Mouse (Mus musculus) neural tube, embryonic 11.5 days (tissue): ENCODE results near the gene Zdhhc4. TPM values are rescaled to one million over a fixed set of nuclear protein-coding genes. Genes with fewer than 3 reads are reported as not detected.

Source experiments
- ATAC-seq: fragments of 200-750 bp; cut with Nextera tagmentation; 2 replicates; pipeline ENCODE4 v1.8.0; 2017; ENCODE audit warnings: moderate number of reproducible peaks, mild to moderate bottlenecking, moderate TSS enrichment, moderate library complexity; ENCODE audit not compliant: insufficient read depth, low FRiP score, low TSS enrichment
- DNase-seq: peaks from one replicate; pipeline ENCODE4 v3.0.0-alpha.2; 2015; ENCODE audit warnings: low spot score
- H3K27ac ChIP-seq: fragments of 300-500 bp; sonication (generic); 2 replicates; pipeline ENCODE4 v1.5.1; 2014; ENCODE audit warnings: low read depth, mild to moderate bottlenecking, low read length
- H3K27me3 ChIP-seq: fragments of 300-500 bp; sonication (generic); 2 replicates; pipeline ENCODE4 v1.6.1; 2014; ENCODE audit warnings: mild to moderate bottlenecking, low read length, mixed read lengths; ENCODE audit not compliant: control insufficient read depth, insufficient read depth
- H3K36me3 ChIP-seq: fragments of 300-500 bp; sonication (generic); 2 replicates; pipeline ENCODE4 v1.6.1; 2014; ENCODE audit warnings: mild to moderate bottlenecking, low read length, moderate library complexity, mixed read lengths; ENCODE audit not compliant: control insufficient read depth, insufficient read depth
- H3K4me1 ChIP-seq: fragments of 300-500 bp; sonication (generic); 2 replicates; pipeline ENCODE4 v1.6.1; 2014; ENCODE audit warnings: low read length, mixed read lengths; ENCODE audit not compliant: control insufficient read depth, insufficient read depth
- H3K4me2 ChIP-seq: fragments of 300-500 bp; sonication (generic); 2 replicates; pipeline ENCODE4 v1.6.1; 2014; ENCODE audit warnings: low read depth, mild to moderate bottlenecking, moderate library complexity
- H3K4me3 ChIP-seq: fragments of 300-500 bp; sonication (generic); 2 replicates; pipeline ENCODE4 v1.5.1; 2014; ENCODE audit warnings: low read depth, low read length
- H3K9ac ChIP-seq: fragments of 300-500 bp; sonication (generic); 2 replicates; pipeline ENCODE4 v1.6.1; 2014; ENCODE audit warnings: mild to moderate bottlenecking, low read length
- H3K9me3 ChIP-seq: fragments of 300-500 bp; sonication (generic); 2 replicates; pipeline ENCODE4 v1.6.1; 2016; ENCODE audit warnings: low read length; ENCODE audit not compliant: control insufficient read depth
- WGBS: fragments of 180-500 bp; shearing (Covaris S2); extraction: QIAGEN DNeasy Blood & Tissue Kit; methylation state at CpG from one replicate; pipeline ENCODE4 v1.1.7; 2014; 5-methylcytosine and 5-hydroxymethylcytosine counted together
- polyA plus RNA-seq: library from polyadenylated mRNA; unstranded; fragments of >200 nt; fragmentation: Nextera tagmentation; extraction: Ambion mirVana; gene quantifications from 2 replicates; pipeline ENCODE4 v1.2.1, GENCODE M21; 2014

The Zdhhc4 gene
- polyA plus RNA-seq, 1 experiment from 2014 or later = 73.3 TPM

DNA sequence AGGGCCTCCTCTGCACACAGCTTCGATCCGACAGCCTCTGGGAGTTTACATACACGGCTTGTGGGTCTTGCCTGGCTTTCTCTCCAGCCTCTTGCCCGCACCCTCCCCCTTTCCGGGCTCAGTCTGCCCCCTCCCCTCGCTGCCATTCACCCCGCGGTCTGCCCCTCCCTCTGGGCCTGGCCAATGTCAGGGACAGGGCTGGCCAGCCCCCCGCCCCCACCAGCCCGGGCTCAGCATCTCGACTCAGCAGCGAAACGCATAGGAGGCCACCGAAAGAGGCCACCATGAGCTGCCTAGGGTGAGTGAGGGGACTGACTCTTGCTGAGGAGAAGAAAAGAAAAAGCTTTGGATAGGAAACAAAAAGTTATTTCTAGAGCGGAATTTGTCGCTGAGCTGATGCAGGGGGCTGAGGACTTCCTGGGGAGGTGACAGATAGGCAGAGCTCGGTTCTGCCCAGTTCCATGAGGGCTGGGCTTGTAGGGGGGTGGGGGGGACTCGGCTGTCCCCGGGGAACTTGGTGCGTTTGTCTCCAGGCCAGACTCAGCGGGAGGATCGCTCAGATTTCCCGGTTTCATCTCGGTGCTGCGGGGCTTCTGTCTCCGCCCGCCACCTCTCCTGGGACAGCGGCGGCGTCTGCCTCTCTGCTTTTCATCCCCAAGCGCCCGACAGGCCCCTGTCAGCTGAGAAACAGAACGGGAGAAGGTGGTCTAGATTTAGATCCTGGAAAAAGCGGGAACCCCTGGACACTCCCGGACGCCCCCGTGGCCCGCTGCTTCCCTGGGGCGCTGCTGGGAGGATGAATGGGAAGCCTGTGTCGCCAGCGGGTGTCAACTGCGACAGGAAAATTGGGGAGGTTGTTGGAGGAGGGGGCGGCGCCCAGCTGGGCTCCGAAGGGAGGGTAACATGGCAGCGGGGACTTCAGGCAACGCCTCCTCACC is 34.9 kb upstream of the Zdhhc4 start:
- Histone ChIP-seq H3K27ac (no peak overlapping the region), H3K9me3 (no peaks in the 10 kb centered on the region), H3K4me2 (peak overlapping the region; percentile 94), H3K27me3 (peaks cover 27% of the 10 kb centered on the region), H3K4me3 (peak overlapping the region; percentile 47), H3K9ac (peak overlapping the region; percentile 56), H3K4me1 (peaks cover 12% of the 10 kb centered on the region), H3K36me3 (no peaks in the 10 kb centered on the region)
- ATAC-seq = peak; percentile 75
- WGBS = under 1% methylated on average over 47 of the region's 47 CpGs
- DNase-seq = peak; percentile 81

- Histone ChIP-seq H3K27ac (no peak overlapping the region), H3K9ac (no peak overlapping the region), H3K4me2 (no peak overlapping the region), H3K4me1 (peaks cover 12% of the 10 kb centered on the region), H3K4me3 (no peak overlapping the region), H3K36me3 (no peaks in the 10 kb centered on the region), H3K27me3 (peaks cover 23% of the 10 kb centered on the region), H3K9me3 (no peaks in the 10 kb centered on the region)
- ATAC-seq = no peak
- no peak for DNase-seq
- WGBS = 73% methylated on average over 7 of the region's 7 CpGs
These were observed 32.4 kb upstream of the Zdhhc4 start for GRCm38 (mm10) chr5:143361428-143361827.

- Histone ChIP-seq H3K4me2 (no peak overlapping the region), H3K4me3 (no peak overlapping the region), H3K27ac (no peak overlapping the region), H3K4me1 (peaks cover 12% of the 10 kb centered on the region), H3K9ac (no peak overlapping the region), H3K36me3 (no peaks in the 10 kb centered on the region), H3K27me3 (peaks cover 20% of the 10 kb centered on the region), H3K9me3 (no peaks in the 10 kb centered on the region)
- WGBS = 61% methylated on average over 5 of the region's 5 CpGs
- ATAC-seq (no peak), DNase-seq (no peak)
These were observed 30.9 kb upstream of the Zdhhc4 start for GRCm38 (mm10) chr5:143360000-143360399.

DNA sequence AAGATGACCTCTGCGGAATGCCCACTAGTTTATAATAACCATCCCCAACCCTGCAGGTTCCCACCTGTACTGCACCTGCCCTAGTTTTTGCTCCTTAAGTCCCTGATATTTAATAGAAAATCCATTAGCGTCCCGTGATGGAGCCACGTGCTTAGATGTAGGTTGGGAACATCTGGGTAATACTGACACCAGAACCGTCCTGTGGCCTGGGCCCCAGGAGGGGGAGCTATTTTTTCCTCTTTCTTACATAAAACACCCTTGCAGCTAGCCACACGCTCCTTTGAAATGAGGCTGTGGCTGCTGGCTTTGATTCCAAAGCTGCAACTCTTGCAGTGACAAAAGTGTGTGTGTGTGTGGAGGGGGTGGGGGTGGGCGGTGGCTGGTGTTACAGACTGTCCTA is 30.2 kb upstream of the Zdhhc4 start:
- WGBS = 33% methylated on average over 7 of the region's 7 CpGs
- H3K27ac ChIP-seq = no peak overlapping the region
- H3K27me3 ChIP-seq = peaks cover 13% of the 10 kb centered on the region
- no peak overlapping the region for H3K4me3 ChIP-seq
- H3K9ac ChIP-seq = no peak overlapping the region
- H3K4me1 ChIP-seq = peaks cover 8% of the 10 kb centered on the region
- no peaks in the 10 kb centered on the region for H3K9me3 ChIP-seq
- no peak for ATAC-seq
- H3K36me3 ChIP-seq = no peaks in the 10 kb centered on the region
- no peak for DNase-seq
- H3K4me2 ChIP-seq = no peak overlapping the region

DNA sequence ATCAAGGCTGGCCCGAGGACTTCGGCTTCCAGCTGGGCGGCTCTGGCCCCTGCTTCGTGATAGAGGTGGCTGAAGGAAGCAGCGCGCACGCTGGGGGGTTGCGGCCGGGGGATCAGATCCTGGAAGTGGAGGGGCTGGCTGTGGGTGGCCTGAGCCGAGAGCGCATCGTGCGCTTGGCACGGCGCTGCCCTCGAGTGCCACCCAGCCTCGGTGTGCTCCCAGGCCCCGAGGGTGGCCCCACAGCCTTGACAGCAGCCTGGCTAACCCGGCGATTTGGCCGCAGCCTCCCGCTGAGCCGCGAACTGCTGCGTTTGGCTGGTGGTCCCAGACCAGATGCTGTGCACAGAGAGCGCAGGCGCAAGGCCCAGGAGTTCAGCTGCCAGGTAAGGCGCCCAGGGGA is 28.5 kb upstream of the Zdhhc4 start:
- H3K4me3 ChIP-seq = peak overlapping the region; percentile 8; the same call in 1 of the 2 replicates
- DNase-seq (peak; percentile 21), ATAC-seq (no peak)
- H3K27ac ChIP-seq = no peak overlapping the region
- H3K36me3 ChIP-seq = no peaks in the 10 kb centered on the region
- peaks cover 8% of the 10 kb centered on the region for H3K27me3 ChIP-seq
- 4% methylated on average over 28 of the region's 28 CpGs for WGBS
- H3K4me2 ChIP-seq = peak overlapping the region; percentile 36
- no peaks in the 10 kb centered on the region for H3K9me3 ChIP-seq
- peak overlapping the region; percentile 42 for H3K9ac ChIP-seq
- H3K4me1 ChIP-seq = no peaks in the 10 kb centered on the region

GRCm38 (mm10) chr5:143356686-143357388 is 27.8 kb upstream of the Zdhhc4 start, which contains the start of gene Grid2ip:
Gene Grid2ip, plus strand, starts transcription at chr5:143357338.
- no peaks in the 10 kb centered on the region for H3K4me1 ChIP-seq
- no peak within 1 kb of the TSS for H3K27ac ChIP-seq
- no peaks in the 10 kb centered on the region for H3K36me3 ChIP-seq
- 14% methylated on average over 17 of the region's 17 CpGs for WGBS
- H3K9ac ChIP-seq = peak within 1 kb of the TSS; percentile 42
- H3K27me3 ChIP-seq = peaks cover 8% of the 10 kb centered on the region
- H3K4me2 ChIP-seq = peak within 1 kb of the TSS; percentile 36
- no peaks in the 10 kb centered on the region for H3K9me3 ChIP-seq
- DNase-seq (peak; percentile 42), ATAC-seq (no peak)
- H3K4me3 ChIP-seq = peak within 1 kb of the TSS; percentile 8; the same call in 1 of the 2 replicates

GRCm38 (mm10) chr5:143356017-143356416 is 27.0 kb upstream of the Zdhhc4 start:
- 45% methylated on average over 5 of the region's 5 CpGs for WGBS

GRCm38 (mm10) chr5:143346367-143346766 is 17.3 kb upstream of the Zdhhc4 start:
- no peak overlapping the region for H3K27ac ChIP-seq
- 77% methylated on average over 8 of the region's 8 CpGs for WGBS
- no peaks in the 10 kb centered on the region for H3K36me3 ChIP-seq
- no peak overlapping the region for H3K9ac ChIP-seq
- no peak overlapping the region for H3K4me3 ChIP-seq
- DNase-seq = no peak
- H3K27me3 ChIP-seq = no peaks in the 10 kb centered on the region
- H3K4me1 ChIP-seq = no peaks in the 10 kb centered on the region
- H3K9me3 ChIP-seq = no peaks in the 10 kb centered on the region
- no peak for ATAC-seq
- H3K4me2 ChIP-seq = no peak overlapping the region

More at GRCm38 (mm10) chr5:143356017-143356416, 27.0 kb upstream of the Zdhhc4 start:
- no peak overlapping the region for H3K9ac ChIP-seq
- H3K9me3 ChIP-seq = no peaks in the 10 kb centered on the region
- H3K4me3 ChIP-seq = no peak overlapping the region
- no peak overlapping the region for H3K4me2 ChIP-seq
- H3K27me3 ChIP-seq = peaks cover 8% of the 10 kb centered on the region
- no peaks in the 10 kb centered on the region for H3K36me3 ChIP-seq
- H3K4me1 ChIP-seq = no peaks in the 10 kb centered on the region
- H3K27ac ChIP-seq = no peak overlapping the region
- ATAC-seq (no peak), DNase-seq (no peak)
